Mouse (Mus musculus) kidney, adult 9 months (tissue): ENCODE measurements around the gene Gse1.
A peak's percentile ranks its signal among the peaks of the same experiment; 100 is the strongest.

Experiments used
- DNase-seq: peaks from one replicate; pipeline ENCODE4 v3.0.0; 2022

Gse1 gene

GRCm38 (mm10) chr8:120538397-120539240 lies 310.4 kb downstream of the Gse1 start:
- DNase-seq = peak; percentile 95

GRCm38 (mm10) chr8:120539381-120539774 lies 311.1 kb downstream of the Gse1 start:
- peak; percentile 58 for DNase-seq

GRCm38 (mm10) chr8:120539775-120540625 lies 311.7 kb downstream of the Gse1 start:
- DNase-seq = peak; percentile 58

- no peak for DNase-seq
Observed at GRCm38 (mm10) chr8:120542995-120543394, 314.7 kb downstream of the Gse1 start.

GRCm38 (mm10) chr8:120543416-120544055 lies 315.3 kb downstream of the Gse1 start:
- peak; percentile 97 for DNase-seq

- DNase-seq = peak; percentile 72
Observed at GRCm38 (mm10) chr8:120544155-120544554, 315.9 kb downstream of the Gse1 start.

- no peak for DNase-seq
Observed at GRCm38 (mm10) chr8:120547562-120547961, 319.3 kb downstream of the Gse1 start.

- DNase-seq = no peak
Observed at GRCm38 (mm10) chr8:120548313-120548761, 320.1 kb downstream of the Gse1 start.

- no peak for DNase-seq
Observed at GRCm38 (mm10) chr8:120549321-120549921, 321.2 kb downstream of the Gse1 start.

GRCm38 (mm10) chr8:120549922-120550321 lies 321.7 kb downstream of the Gse1 start:
- no peak for DNase-seq

GRCm38 (mm10) chr8:120550430-120550829 lies 322.2 kb downstream of the Gse1 start:
- no peak for DNase-seq

GRCm38 (mm10) chr8:120550937-120551676 lies 322.9 kb downstream of the Gse1 start:
- DNase-seq = no peak

GRCm38 (mm10) chr8:120551677-120551980 lies 323.4 kb downstream of the Gse1 start:
- DNase-seq = no peak

- DNase-seq = no peak
Observed at GRCm38 (mm10) chr8:120552509-120552908, 324.3 kb downstream of the Gse1 start.

- DNase-seq = no peak
Observed at GRCm38 (mm10) chr8:120553441-120554123, 325.3 kb downstream of the Gse1 start.

- no peak for DNase-seq
Observed at GRCm38 (mm10) chr8:120554466-120555039, 326.3 kb downstream of the Gse1 start.

GRCm38 (mm10) chr8:120556198-120556892 lies 328.1 kb downstream of the Gse1 start:
- no peak for DNase-seq

- no peak for DNase-seq
Observed at GRCm38 (mm10) chr8:120557170-120557965, 329.1 kb downstream of the Gse1 start.

GRCm38 (mm10) chr8:120558162-120558561 lies 329.9 kb downstream of the Gse1 start:
- no peak for DNase-seq

- no peak for DNase-seq
Observed at GRCm38 (mm10) chr8:120559654-120560053, 331.4 kb downstream of the Gse1 start.
